Mouse (Mus musculus) ovary, postnatal 36 days (tissue): ENCODE data around the gene Unc119.
A peak's percentile ranks its signal among the peaks of the same experiment; 100 is the strongest.

Experiments
- DNase-seq: peaks from one replicate; pipeline ENCODE4 v3.0.0; 2022; ENCODE audit warnings: low spot score, mixed read lengths

Gene Unc119

DNA sequence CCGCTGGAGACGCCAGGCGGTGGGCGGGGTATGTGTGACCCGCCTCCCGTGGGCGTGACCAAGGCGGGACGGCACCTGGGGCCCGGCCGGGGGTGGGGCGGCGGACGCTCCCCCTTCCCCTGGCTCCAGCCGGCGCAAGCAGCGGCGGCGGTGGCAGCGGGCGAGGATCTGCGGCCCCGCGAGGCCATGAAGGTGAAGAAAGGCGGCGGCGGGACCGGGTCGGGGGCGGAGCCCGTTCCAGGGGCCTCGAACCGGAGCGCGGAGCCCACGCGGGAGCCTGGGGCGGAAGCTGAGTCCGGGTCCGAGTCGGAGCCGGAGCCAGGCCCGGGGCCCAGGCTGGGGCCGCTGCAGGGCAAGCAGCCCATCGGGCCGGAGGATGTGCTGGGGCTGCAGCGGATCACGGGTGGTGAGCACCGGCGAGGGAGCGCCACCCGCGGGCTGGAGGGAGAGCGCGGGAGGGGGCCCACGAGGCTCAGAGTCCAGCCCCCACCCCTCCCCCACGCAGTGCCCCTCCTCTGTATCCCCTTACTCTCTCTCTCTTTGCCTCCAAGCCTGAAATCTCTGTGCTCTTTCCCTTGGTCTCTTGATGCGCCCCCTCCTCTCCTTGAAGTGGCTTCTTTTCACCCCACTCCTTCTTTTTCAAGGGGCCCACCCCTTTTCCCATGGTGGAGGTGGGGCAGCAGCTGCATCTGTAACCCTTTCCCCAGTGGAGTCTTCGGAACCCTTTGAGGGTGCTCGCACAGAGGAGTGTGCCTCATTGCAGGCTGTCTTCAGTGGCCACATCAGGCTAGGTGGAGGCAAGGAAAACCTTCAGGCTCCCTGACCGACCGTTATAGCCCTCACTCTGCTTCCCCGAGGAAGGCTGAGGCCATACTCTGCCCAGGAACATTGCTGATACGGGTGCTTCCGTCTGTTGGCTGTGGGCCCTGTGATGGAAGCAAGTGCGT lies at the start of gene Unc119:
Unc119 (plus strand) TSS at position 102 of the 947 bp plus-strand sequence.
- DNase-seq, result peak; percentile 88

DNA sequence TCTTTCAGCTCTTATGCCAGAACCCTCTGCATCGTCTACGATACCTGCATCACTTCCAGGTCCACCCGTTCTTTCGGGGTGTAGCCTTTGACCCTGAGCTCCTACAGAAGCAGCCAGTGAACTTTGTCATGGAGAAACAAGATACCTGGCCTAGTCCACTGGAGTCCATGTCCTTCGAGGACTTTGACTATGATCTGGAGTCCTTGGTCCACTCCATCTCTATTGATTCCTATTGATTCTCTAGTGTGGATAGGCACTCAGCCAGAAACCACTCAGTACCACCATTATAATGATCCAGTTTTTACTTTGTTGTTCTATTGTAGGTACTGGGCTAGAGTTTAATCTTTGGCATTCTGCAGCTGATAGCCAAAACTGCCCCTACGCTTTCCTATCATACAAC lies 48.7 kb upstream of the Unc119 start:
- DNase-seq, result no peak

- no peak for DNase-seq
These were observed 42.4 kb upstream of the Unc119 start for GRCm38 (mm10) chr11:78300917-78301316.

GRCm38 (mm10) chr11:78301357-78302084 lies 41.8 kb upstream of the Unc119 start, which contains the start of gene Spag5:
TSS of gene Spag5 (plus strand) at chr11:78301529.
- peak; percentile 89 for DNase-seq

DNA sequence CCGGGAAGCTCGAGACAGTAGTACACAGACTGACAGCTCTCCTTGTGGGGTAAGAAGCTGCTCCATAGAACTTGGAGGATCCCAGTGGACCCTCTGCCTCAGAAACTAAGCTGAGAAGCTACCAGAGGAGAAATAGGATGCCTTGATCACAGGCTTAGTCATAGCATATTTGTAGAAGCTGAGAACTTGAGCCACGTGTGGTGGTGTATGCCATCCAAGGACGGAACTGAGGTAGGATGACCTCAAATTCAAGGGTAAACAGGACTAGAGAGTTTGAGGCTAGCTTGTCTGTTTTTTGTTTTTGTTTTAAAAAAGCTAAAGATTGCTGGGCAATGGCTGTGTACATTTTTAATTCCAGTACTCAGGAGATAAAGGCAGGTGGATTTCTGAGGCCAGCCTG lies 38.0 kb upstream of the Unc119 start:
- no peak for DNase-seq

DNA sequence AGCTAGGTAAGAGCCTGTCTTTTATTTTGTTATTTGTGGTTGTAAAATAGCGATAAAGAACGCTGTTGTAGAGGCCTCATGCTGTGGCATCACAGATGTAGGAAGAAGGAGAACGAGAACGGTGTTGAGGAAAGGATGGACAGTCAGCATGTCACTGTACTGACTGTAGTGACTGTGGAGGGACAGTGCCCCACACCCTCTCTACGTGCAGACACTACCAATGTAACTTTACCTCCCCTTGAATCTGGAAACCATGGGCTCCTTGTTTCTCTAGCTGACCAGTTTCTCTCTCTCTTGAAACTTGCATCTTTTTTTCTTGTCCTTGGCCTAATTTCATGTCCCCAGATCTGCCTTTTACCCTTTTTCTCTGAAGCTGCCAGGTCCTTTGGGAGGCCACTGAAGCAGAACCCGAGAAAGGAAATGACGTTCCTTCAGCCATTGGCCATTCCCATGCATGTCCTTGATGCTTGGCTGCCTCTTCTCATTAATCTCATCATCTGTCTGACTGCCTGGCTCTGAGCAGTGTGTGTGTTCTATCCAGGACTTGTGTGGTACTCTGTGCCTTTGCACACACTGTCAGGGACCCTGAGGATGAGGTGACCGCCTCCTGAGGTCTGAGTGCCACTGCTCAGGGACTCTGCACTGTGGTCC lies 32.3 kb upstream of the Unc119 start:
- no peak for DNase-seq

DNA sequence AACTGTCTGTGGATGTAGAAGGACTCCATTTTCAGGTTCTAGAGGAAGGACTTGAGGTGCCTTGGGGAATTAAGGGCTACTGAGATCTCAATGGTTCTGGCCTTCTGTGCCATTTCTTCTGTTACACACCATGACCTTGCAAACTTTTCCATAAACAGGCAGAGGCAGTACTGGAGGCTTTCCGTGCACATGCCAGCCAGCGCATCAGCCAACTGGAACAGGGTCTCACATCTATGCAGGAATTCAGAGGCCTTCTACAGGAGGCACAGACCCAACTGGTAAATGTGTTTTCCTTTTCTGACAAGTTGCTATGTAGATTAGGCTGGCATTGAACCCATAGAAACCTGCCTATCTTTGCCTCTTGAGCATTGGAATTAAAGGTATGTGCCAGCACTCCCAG lies 29.6 kb upstream of the Unc119 start:
- DNase-seq, result no peak

GRCm38 (mm10) chr11:78318411-78318810 lies 24.9 kb upstream of the Unc119 start:
- DNase-seq, result no peak

- no peak for DNase-seq
These were observed 21.0 kb upstream of the Unc119 start for GRCm38 (mm10) chr11:78322076-78322831.

DNA sequence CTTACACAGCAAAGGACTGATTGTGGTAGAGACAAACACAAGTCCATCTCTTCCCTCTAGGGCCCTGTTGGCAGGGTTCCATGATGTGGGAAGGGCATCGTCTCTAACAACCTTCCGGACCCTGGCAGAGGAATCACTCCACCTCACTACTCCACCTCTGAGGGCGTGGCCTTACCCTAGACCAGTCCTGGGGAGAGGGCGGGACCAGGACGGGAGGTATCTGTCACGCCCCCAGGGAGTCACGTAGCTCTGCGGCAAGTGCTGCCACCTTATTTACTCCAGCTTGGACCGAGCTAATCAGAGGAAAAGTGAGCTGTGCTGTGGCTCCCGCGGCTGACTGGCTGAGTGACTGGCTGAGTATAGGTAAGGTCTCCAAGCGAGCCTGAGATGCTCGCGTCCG lies 20.4 kb upstream of the Unc119 start, which contains the start of gene Aldoc:
Aldoc (plus strand) TSS at position 109 of the 400 bp plus-strand sequence.
- peak; percentile 82 for DNase-seq

- no peak for DNase-seq
These were observed 19.1 kb upstream of the Unc119 start for GRCm38 (mm10) chr11:78324000-78324785.

DNA sequence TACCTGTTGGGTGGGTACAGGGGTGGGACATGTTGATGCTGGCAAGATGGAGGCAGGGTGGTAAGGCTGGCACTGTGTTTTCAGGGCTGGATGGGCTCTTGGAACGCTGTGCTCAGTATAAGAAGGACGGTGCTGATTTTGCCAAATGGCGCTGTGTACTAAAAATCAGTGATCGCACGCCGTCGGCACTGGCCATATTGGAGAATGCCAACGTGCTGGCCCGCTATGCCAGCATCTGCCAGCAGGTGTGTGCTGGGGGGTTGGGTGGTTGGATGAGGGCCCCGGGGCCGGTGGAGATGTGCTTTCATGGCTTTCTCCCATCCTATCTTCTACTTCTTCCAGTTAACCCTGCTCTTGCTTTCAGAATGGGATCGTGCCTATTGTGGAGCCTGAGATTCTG lies 18.3 kb upstream of the Unc119 start:
- DNase-seq, result no peak

- DNase-seq, result no peak
These were observed 16.1 kb upstream of the Unc119 start for GRCm38 (mm10) chr11:78327215-78327614.

GRCm38 (mm10) chr11:78327634-78328511 lies 15.4 kb upstream of the Unc119 start, which contains the start of gene Pigs:
TSS of gene Pigs (plus strand) at chr11:78328415.
- peak; percentile 96 for DNase-seq

DNA sequence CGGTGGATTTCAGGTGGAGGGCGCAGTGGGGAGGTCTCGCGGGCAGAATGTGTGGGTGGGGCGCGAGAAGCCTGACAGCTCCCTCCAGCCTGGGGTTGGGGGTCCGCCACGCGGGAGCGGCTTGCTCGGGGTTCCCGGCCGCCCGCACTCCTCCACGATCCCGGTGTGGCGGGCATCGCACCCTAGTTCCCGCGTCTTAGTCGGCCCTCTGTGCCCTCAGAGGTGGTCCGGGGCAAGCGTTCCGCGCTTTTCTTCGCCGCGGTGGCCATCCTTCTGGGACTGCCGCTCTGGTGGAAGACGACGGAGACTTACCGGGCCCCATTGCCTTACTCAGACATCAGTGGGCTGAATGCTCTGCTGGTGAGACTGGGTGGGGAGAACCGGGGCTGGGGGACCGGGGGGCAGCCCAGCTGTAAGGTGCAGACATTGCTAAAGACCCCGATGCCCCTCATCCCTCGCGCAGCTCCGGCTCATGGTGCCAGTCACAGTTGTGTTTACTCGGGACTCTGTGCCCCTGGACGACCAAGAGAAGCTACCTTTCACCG lies 14.7 kb upstream of the Unc119 start:
- DNase-seq, result no peak

DNA sequence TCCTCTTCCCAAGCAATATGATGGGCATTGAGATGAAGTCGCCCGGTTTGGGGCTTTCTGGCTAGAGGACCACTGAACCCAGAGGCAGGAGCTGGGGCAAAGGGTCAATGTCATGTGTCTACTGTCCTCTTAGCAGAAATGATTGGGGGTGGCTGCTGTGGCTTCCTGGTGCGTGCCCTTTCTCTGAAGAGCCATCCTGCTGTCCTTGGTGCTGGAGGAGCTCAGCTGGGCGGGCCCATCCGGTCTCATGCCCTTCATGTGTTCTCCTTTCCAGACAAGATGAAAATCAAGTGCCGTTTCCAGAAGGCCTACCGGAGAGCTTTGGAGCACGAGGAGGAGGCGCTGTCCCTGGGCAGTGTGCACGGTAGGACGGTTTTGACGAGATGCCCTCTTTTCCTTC lies 10.6 kb upstream of the Unc119 start:
- DNase-seq, result no peak

DNA sequence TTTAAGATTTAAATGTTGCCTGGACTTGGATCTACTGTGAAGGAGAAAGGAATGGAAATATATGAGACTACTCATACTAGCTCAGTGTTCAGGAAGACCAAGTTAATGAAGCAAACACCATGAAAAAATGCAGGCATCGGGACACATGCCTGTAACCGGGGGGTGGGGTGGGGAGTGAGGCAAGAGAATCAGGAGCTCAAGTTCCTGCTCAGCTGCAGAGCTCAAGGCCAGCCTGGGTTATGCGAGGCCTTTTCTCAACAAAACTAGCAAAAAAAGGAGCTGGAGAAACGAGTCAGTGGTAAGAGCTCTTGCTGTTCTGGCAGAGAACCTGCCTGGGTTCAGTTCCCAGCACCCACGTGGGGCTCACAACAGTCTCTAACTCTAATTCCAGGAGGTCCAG lies 9.3 kb upstream of the Unc119 start:
- no peak for DNase-seq

GRCm38 (mm10) chr11:78337040-78337439 lies 6.2 kb upstream of the Unc119 start:
- DNase-seq, result no peak

- DNase-seq, result no peak
These were observed 1.6 kb upstream of the Unc119 start for GRCm38 (mm10) chr11:78341702-78342101.
